Mouse (Mus musculus) testis, adult 2 months (tissue): Measurements from ENCODE around the gene Stx3.

Source experiments
- CTCF ChIP-seq: fragments of 200-500 bp; IDR thresholded peaks from 2 replicates; pipeline ENCODE4 v1.5.1; 2012; ENCODE audit warnings: low read depth, mild to moderate bottlenecking, inconsistent platforms, low read length, moderate library complexity; ENCODE audit not compliant: control insufficient read depth, insufficient read depth, insufficient replicate concordance
- POLR2A ChIP-seq: fragments of 200-500 bp; IDR thresholded peaks from 2 replicates; pipeline ENCODE4 v1.6.1; 2012; ENCODE audit warnings: low read depth, mild to moderate bottlenecking, inconsistent platforms, low read length, moderate library complexity; ENCODE audit not compliant: control insufficient read depth

GRCm38 (mm10) chr19:11736455-11736854, 82.7 kb downstream of the Stx3 start:
- TF ChIP-seq CTCF (no peak), POLR2A (no peak)
